Mouse (Mus musculus): ENCODE measurements around the gene Olfr218.
"Not testable (repeated sequence)": the region's sequence is repeated elsewhere in the genome, so short reads cannot be mapped to it uniquely, and the experiment has no call there.

The Olfr218 gene

DNA sequence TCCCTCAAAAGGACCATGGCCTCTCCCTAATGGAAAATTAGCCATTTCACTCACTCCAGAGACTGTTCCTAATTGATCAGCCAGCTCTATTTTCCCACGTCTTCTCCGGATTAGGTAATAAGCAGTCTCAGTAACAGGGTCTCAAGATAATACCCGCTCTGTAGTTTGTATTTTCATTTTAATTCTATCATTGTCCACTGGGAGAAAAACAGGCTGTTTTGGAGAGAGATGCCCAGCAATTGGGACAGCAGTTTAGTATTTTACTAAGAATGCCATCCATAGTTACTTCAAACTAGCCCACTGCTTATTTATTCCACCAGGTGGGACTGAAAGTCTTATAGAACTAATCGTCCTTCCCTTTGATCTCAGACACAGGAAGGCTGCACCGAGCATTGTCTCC lies at the start of gene Olfr218:
TSS of gene Olfr218 (plus strand) at position 301 of the 400 bp plus-strand sequence.
- DNase-seq: no peak

DNA sequence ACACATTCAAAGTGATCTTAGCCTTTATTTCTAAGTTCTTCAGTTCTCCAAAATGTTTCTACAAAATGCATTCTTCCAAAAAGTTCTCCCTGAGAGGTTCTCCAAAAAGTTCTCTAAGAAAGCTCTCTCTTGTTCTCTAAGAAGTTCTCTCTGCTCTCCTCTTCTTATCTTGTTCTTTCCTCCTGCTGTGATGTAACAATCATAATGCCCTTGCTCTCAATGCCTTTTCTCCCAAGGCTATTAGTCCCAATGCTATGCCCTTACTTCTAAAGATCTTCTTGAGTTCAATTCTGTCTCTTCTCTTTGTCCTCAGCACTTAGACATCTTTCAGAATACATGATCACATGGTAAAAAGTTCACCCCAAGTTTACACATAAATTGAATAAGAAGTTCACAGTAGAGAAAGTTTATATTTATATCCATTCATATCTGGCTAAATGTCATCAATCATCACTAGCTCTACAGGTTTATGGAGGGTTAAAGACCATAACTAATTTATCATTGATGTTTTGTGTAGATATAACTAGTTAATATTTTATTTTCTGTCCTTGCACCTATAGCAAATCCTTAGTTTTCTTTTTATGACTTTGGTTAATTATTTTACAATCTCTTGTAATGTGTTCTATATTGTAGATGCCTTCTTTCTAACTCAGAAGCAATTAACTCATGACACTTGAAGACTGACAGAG lies 23.3 kb upstream of the Olfr218 start:
- DNase-seq: no peak

DNA sequence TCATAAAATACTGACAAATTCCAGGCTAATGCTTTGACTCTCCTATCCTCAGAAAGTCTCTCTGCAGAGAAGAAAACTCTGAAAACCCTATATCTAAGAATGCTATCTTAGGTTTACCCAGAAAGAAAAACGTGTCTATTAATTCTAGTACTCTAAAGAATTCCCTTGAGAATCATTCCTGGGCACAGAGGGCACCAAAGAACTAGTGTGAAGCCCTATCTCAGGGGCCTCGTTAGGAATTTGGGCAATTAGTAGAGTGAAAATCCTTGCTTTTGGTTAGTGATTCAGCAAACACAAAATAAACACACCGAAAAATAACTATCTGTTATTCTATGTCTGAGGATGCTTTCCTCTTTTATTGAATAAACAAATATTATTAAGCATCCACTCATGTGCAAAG lies 7.1 kb upstream of the Olfr218 start, which contains the start of gene Olfr1406:
TSS of gene Olfr1406 (minus strand) at position 101 of the 400 bp plus-strand sequence.
- DNase-seq: no peak

- DNase-seq: no peak
These were observed 5.5 kb upstream of the Olfr218 start for GRCm38 (mm10) chr1:173192059-173192458.

GRCm38 (mm10) chr1:173196359-173196758 lies 1.2 kb upstream of the Olfr218 start:
- DNase-seq: peak in 1 of 2 experiments; percentile 1

- no peak for DNase-seq
These were observed 14.5 kb downstream of the Olfr218 start, which contains the start of gene Olfr1404 for GRCm38 (mm10) chr1:173212092-173212491. TSS of gene Olfr1404 (plus strand) at chr1:173212392.

DNA sequence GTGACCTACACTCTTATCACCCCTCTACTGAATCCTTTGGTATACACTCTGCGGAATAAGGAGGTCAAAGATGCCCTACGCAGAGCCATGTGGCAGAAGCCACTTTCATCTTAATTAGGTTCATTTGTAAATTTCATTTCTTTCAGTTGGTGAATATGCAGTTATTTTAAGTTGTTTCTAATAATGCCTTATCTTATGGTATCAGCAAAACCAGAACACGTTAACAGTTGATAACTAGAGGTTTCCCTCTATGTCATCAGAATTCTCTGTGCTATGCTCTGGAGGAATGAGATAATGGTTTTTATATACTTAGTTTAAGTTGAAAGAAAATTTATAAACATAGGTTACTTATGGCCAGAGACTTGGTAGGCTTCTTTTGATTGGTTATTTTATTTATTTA lies 18.9 kb downstream of the Olfr218 start:
- no peak for DNase-seq

DNA sequence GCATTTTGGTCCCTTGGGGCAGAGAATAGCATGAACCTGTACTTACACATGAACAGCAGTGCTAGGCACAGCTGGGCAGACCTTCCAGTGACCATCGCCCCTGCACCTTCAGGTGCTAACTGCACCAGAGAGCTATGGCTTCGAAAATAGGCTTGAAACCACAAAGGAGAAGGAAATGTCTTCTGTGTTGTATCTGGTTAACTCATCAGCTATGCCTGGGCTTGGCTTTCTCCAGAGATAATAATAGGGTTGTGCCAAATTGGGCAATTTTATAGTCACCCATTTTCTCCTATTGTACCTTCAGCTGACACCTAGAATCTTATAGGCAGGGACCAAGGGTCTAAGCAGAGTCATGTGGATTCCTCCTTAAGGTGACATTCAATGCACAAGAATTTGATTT lies 29.5 kb downstream of the Olfr218 start, which contains the start of gene Fcer1a:
TSS of gene Fcer1a (minus strand) at position 134 of the 400 bp plus-strand sequence.
- no peak for DNase-seq

- DNase-seq: not testable (repeated sequence)
These were observed 39.4 kb downstream of the Olfr218 start for GRCm38 (mm10) chr1:173237004-173237403.

DNA sequence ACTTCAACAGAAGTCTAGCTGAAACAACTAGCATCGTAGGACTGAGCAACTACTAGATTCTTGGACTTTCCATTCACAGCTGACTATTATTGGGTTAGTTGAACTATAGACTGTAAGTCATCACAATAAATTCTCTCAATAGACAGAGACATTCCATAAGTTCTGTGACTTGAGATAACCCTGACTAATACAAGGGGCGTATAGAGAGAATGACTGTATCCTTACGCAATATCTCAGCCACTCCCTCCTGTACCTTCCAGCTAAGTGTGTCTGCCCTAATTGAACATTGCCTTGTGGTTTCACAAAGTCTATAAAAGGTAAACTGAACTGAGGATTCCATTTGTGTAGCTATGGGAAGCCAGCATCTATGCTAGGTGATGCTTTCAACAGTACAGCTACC lies 52.3 kb downstream of the Olfr218 start:
- DNase-seq: no peak
